Mouse (Mus musculus): ENCODE data around the gene Gm3278. TPM values are rescaled to one million over a fixed set of nuclear protein-coding genes. Genes with fewer than 3 reads are reported as not detected.
A peak's percentile ranks its signal among the peaks of the same experiment; 100 is the strongest.
"Not testable (repeated sequence)": the region's sequence is repeated elsewhere in the genome, so short reads cannot be mapped to it uniquely, and the experiment has no call there.

Gm3278 gene
- polyA plus RNA-seq (2016; fragmentation: Nextera tagmentation; extraction: Ambion mirVana) = 0.30 TPM in 1 of 2 replicates, not detected in the other

- not testable (repeated sequence) for DNase-seq (ENCODE audit: low spot score); H3K27me3 ChIP-seq (ENCODE audit: insufficient read depth, poor library complexity, severe bottlenecking); H3K36me3 ChIP-seq; H3K4me1 ChIP-seq; H3K27ac ChIP-seq; H3K4me3 ChIP-seq; H3K9me3 ChIP-seq
- 69% methylated on average over 1 of the region's 3 CpGs for WGBS
Observed at GRCm38 (mm10) chr14:4892116-4892515, at the start of gene Gm3278. Gene Gm3278, plus strand, starts transcription at chr14:4892416.

GRCm38 (mm10) chr14:4855299-4855980, 36.8 kb upstream of the Gm3278 start, which contains the start of gene Gm3264:
Gene Gm3264, plus strand, starts transcription at chr14:4855576.
- peak within 1 kb of the TSS; percentile 48 for H3K4me3 ChIP-seq
- not testable (repeated sequence) for H3K4me1 ChIP-seq; H3K27me3 ChIP-seq (ENCODE audit: insufficient read depth, poor library complexity, severe bottlenecking); H3K36me3 ChIP-seq; H3K9me3 ChIP-seq
- peak within 1 kb of the TSS; percentile 70; the same call in 1 of the 2 replicates for H3K27ac ChIP-seq
- WGBS = 3% methylated on average over 44 of the region's 59 CpGs
- peak; percentile 33 for DNase-seq (ENCODE audit: low spot score)

Other genes starting within 250 kb of the Gm3278 start
- 0.38 and 0.59 TPM in 2 replicates for gene Gm3239, start 228.2 kb upstream of the Gm3278 start, polyA plus RNA-seq (2016; fragmentation: Nextera tagmentation; extraction: Ambion mirVana)
- gene Gm7876, start 183.2 kb upstream of the Gm3278 start, polyA plus RNA-seq (2016; fragmentation: Nextera tagmentation; extraction: Ambion mirVana) = not detected in 2 replicates
- 0.39 and 0.48 TPM in 2 replicates for gene Gm3252, start 165.6 kb upstream of the Gm3278 start, polyA plus RNA-seq (2016; fragmentation: Nextera tagmentation; extraction: Ambion mirVana)
- not detected in 2 replicates for gene Gm9602, start 116.1 kb upstream of the Gm3278 start, polyA plus RNA-seq (2016; fragmentation: Nextera tagmentation; extraction: Ambion mirVana)
- not detected in 2 replicates for gene Gm3269, start 54.3 kb upstream of the Gm3278 start, polyA plus RNA-seq (2016; fragmentation: Nextera tagmentation; extraction: Ambion mirVana)
- gene Gm3264, start 36.8 kb upstream of the Gm3278 start, polyA plus RNA-seq (2016; fragmentation: Nextera tagmentation; extraction: Ambion mirVana) = 2.4 and 2.5 TPM in 2 replicates
- gene Gm8297, start 91.5 kb downstream of the Gm3278 start, polyA plus RNA-seq (2016; fragmentation: Nextera tagmentation; extraction: Ambion mirVana) = not detected in 2 replicates
- gene Gm3298, start 123.5 kb downstream of the Gm3278 start, polyA plus RNA-seq (2016; fragmentation: Nextera tagmentation; extraction: Ambion mirVana) = not detected in 2 replicates
- gene 4930555G01Rik, start 158.2 kb downstream of the Gm3278 start, polyA plus RNA-seq (2016; fragmentation: Nextera tagmentation; extraction: Ambion mirVana) = not detected in 2 replicates
- gene Gm8281, start 178.6 kb downstream of the Gm3278 start, polyA plus RNA-seq (2016; fragmentation: Nextera tagmentation; extraction: Ambion mirVana) = 2.4 and 2.9 TPM in 2 replicates
- gene Gm8279, start 239.1 kb downstream of the Gm3278 start, polyA plus RNA-seq (2016; fragmentation: Nextera tagmentation; extraction: Ambion mirVana) = not detected in 2 replicates